Mouse (Mus musculus) adipocyte (in vitro differentiated cells): ENCODE results near the gene Sorcs3.

Experiments used
- DNase-seq: peaks from one replicate; pipeline ENCODE4 v3.0.0-alpha.2; 2016; ENCODE audit warnings: low spot score

Gene Sorcs3

DNA sequence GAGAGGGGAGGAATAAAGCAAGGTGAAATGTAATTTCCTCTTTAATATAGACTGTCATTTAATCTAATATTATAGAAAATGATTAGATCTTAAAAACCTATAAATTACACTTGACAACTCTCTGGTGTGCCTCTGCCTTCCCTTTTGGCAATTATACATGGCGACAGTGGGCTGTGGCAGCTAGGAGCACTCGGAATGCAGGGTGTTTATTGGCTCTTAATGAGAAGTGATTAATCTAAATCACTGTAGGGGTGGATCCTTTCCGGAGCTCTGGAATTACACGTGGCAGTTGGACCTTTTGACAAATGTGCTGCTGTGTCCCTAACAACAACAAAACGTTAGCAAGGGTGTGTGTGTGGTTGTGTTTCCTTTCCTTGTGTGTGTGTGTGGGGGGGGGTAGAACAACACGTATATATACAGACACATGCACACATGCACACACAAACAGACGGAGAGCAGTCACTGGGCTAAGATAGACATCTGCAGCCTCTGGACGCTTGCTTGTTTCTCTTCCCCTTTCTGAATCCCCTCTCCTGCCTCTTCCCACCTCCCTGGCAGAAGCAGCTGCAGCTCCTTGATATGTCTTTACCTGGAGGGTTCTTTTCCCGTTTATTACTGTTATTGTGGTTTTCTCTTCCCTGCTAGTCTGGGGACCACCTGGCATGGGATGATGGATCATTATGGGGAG, 318.8 kb downstream of the Sorcs3 start:
- DNase-seq, result no peak

GRCm38 (mm10) chr19:48533582-48533981, 327.8 kb downstream of the Sorcs3 start:
- no peak for DNase-seq

DNA sequence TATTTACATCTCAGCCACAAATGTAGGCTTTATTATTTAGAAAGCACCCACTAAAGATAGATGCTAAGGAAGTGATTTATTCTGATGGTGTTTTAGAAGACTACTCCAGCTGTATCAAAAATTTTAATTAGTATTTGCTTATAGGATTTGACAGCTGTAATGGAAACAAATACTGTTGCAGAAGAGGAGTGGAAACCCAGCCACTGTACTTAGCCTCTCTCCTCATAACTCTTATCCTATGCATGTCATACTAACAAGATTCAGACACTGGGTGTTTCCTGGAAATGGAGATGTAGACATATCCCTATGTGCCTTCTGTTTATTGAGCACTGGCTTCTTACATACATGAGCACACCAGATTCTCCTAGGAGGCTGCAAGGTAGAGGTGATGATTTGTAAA, 338.5 kb downstream of the Sorcs3 start:
- no peak for DNase-seq

DNA sequence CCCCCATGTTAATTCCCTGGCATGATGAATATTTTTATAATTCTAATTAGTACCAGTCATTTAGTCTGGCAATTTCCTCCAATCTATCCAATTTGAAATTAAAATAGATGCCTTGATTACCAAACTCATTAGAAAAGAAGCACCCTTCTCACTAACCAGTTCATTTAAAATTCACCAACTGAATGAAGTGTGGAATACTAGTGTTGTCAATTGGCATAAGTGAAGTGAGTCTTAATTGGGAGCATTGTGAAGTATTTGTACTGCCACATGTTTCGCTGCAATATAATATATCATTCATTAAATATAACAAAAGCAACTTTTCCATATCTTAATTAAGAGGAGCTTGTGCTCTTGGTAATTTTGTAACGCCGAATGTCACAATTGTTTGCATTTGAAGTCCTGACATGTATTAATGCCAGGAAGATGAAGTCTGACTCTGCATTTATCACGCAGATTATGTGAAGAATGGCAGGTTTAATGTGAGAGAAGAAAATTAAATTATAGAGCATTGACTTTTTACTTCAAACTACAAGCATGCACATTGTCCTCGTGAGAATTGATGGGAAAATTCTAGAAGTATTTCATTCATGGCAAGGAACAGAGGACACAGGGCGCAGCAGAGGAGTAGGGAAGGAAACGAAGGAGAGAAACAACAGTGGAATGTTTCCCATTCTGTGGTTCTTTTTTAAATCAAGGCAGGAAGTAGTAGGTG, 339.8 kb downstream of the Sorcs3 start:
- DNase-seq, result no peak

GRCm38 (mm10) chr19:48546133-48546448, 340.3 kb downstream of the Sorcs3 start:
- DNase-seq, result no peak

DNA sequence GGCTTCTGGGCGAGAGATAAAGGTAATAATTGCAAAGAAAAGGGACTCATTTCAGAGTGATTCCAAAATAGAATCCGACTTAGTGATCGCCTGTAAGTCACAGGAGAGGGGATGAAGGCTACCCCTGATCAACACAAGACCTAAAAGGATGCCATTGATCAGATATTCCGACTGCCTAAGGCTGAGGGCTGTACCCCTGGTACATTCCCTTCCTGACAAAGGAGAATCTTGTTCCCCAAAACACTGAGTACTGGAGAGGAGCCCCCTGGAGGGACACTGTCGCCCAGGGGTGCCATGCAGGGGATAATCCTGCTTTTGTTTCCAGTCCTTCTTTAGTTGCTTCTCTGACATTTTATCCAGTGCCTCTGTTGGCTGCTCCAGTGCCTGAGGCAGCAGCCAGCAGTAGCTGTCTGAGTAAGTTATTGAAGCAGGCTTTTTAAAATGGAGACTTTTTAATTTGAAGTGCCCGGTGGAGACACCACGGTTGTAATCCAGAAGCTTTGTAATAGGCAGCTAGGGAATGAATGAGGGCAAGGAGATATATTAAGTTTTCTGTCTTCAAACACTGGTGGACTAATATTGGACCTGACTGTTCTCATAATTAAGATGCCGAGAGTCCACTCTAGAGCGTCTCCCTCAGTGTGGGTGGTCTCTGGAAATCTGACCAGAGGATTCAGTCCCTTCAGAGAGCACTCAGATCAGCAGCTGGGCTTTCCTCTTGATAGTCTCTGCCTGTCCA, 342.5 kb downstream of the Sorcs3 start:
- DNase-seq, result no peak

- DNase-seq, result no peak
Measured at GRCm38 (mm10) chr19:48559432-48559831, 353.6 kb downstream of the Sorcs3 start.

GRCm38 (mm10) chr19:48575736-48576135, 369.9 kb downstream of the Sorcs3 start:
- no peak for DNase-seq

DNA sequence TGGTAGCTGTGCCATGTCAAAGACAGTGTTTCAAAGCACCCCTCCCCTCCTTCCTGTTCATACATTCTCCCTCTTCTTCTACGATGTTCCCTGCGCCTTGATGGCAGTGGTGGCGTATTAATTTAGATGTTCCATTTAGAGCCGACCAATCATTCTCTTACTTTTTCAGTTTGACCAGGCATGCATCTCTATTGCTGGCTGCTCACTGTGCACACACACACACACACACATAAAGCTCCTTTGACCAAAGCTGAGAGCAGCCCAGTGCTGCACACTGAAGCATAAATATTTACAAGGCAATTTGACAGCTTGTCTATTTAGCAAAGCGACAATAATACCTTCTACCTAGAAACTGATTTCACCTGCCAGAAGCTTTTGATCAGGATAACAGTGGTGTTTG, 371.3 kb downstream of the Sorcs3 start:
- DNase-seq, result no peak

DNA sequence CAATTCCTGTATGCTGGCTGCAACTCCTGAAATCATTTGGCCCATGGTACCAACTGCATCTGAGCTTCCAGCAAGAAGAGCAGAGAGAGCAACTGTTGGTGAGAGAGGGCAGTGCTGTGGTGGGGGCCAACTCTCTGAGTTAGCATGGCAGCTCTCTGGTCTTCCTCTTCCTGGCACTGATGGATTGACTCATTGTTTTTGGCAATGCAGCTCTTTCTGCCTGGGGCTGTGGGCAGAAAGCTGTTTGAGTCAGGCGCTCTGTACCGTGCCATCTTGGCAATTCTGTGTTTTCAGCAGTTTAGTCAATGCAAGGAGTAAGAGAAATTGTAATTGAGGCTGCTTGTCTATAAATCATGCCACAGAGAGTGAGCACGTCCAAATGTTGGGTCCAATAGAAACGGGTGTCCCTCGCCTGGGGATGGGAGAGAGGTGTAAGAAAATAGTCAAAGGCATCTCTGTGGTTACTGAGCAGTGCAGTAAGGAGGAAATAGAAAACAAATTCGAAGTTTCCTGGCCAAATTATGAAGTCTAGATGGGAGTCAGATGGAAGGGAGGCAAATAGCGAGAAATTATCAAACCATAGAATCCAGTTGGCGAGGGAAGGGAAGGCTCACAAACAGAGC, 379.2 kb downstream of the Sorcs3 start:
- DNase-seq, result no peak

- DNase-seq, result no peak
Measured at GRCm38 (mm10) chr19:48616951-48617350, 411.1 kb downstream of the Sorcs3 start.

- DNase-seq, result no peak
Measured at GRCm38 (mm10) chr19:48630671-48631327, 425.0 kb downstream of the Sorcs3 start.

DNA sequence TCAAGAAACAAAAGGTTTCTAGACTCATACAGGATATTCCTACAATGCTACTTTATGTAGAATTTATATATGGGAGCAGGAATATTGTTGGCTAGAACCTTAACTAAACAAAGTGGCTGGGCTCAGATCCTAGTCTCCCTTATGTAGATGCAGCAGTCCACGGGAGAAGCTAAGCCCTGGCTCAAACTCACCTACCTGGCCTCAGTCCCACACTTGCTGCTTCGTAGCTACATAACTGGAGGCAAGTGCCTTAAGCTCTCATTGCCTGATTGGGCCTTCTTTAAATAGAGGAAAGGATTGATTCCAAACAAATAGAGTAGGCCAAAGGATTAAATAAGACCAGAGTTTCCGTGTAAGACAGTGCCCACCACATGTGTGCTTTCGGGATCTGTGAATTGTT, 436.7 kb downstream of the Sorcs3 start:
- DNase-seq, result no peak

GRCm38 (mm10) chr19:48649941-48650340, 444.1 kb downstream of the Sorcs3 start:
- no peak for DNase-seq

- DNase-seq, result no peak
Measured at GRCm38 (mm10) chr19:48651617-48652016, 445.8 kb downstream of the Sorcs3 start.

DNA sequence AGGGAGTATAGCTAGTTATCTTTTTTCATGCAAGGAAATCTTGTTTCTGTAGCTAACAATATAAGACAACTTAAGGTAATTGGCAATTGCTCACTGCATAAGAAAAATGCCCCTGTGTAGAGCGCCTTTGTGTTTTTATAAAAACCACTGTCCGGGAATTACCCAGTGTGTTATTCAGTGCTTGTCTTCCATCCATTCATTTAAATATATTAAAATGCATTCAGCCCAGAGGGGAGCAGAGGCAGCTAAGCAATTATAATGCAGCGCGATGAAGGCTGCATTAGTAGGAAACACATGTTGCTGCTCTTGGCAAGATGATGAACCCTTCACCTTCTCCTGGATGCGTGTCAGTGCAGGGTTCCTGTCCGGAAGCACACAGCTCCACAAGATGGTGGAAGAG, 454.4 kb downstream of the Sorcs3 start:
- no peak for DNase-seq

GRCm38 (mm10) chr19:48679896-48680295, 474.1 kb downstream of the Sorcs3 start:
- DNase-seq, result no peak

DNA sequence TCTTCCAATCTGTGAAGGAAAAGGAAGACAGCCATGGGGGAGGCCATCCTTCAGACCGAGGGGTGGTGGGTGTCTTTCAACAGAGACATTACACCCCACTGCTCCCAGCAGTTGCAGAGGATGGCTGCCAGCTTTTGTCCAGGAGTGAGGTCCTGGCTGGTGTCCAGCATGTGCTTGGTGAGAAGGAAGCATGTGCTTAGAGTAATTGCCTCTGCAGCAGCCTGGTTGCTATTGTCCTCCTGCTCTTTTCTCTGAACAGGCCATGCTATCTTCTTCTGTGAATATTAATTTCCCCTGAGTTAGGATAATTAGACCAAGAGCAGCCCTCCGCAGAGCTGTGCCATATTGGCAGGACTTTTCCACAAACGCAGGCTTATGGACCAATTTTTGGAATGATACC, 476.7 kb downstream of the Sorcs3 start:
- no peak for DNase-seq

DNA sequence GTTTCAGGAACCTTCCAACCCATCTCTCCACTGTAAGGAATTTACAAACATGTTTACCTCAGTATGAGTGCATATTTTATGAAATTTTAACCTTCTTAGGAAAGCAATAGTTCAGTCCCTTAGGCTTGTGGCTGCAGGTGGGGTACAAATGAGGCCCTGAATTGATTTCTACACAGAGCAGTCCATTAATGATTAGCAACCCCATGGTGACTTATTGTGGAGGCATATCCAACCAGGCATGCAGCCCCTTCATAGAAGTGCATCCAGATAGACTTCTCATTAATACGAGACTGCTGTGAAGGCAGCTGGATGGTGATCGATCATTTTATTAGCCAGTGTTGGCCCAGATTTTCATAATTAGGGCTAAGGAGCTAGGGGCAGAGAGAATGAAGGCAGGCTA, 480.5 kb downstream of the Sorcs3 start:
- no peak for DNase-seq

DNA sequence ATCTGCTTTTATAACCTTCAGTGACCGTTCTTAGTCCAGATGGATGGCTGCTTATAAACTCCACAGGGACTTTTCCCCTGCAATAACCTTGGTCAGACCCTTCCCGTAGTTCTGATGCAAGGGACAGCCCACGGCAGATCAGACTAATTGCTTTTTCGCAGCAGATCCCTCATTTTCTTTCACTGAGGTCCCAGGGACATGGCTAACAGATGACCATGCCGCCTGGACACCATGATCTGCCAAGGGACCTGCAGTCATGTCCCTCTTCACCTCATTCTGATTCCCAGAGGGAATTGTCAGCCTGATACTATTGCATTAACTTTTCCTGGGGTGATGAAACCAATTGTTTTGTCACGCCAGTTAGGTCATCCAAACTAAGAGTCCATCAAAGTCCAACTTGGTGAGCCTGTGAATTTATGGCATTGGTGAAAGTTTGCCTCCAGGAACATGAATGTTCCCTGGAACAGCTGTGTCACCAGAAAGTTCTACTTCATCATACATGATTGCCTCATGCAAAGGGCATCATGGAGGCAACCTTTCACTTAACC, 494.4 kb downstream of the Sorcs3 start:
- DNase-seq, result peak; percentile 39

GRCm38 (mm10) chr19:48703763-48704162, 497.9 kb downstream of the Sorcs3 start:
- no peak for DNase-seq
